Mouse (Mus musculus) ES-Bruce4 (cell line): ENCODE measurements around the gene Fastkd3. TPM values are rescaled to one million over a fixed set of nuclear protein-coding genes. Genes with fewer than 3 reads are reported as not detected.

Experiments
- H3K27ac ChIP-seq: 2 replicates; pipeline ENCODE4 v1.5.1; 2012; ENCODE audit warnings: low read length, inconsistent platforms; ENCODE audit not compliant: insufficient read depth
- H3K27me3 ChIP-seq: 2 replicates; pipeline ENCODE4 v1.6.1; 2012; ENCODE audit warnings: mild to moderate bottlenecking, low read length, inconsistent platforms; ENCODE audit not compliant: control insufficient read depth, poor library complexity, insufficient read depth, severe bottlenecking
- H3K36me3 ChIP-seq: 2 replicates; pipeline ENCODE4 v1.6.1; 2012; ENCODE audit warnings: inconsistent platforms, mild to moderate bottlenecking, low read length, moderate library complexity; ENCODE audit not compliant: control insufficient read depth, poor library complexity, insufficient read depth, severe bottlenecking
- H3K4me1 ChIP-seq: one replicate; pipeline ENCODE4 v1.8.1; 2011; ENCODE audit warnings: low read length; ENCODE audit not compliant: control insufficient read depth, insufficient read depth
- H3K4me3 ChIP-seq: 2 replicates; pipeline ENCODE4 v1.5.1; 2011; ENCODE audit warnings: low read depth, mild to moderate bottlenecking, low read length
- H3K9ac ChIP-seq: 2 replicates; pipeline ENCODE4 v1.6.1; 2012; ENCODE audit warnings: low read depth, mild to moderate bottlenecking, inconsistent platforms; ENCODE audit not compliant: poor library complexity, severe bottlenecking
- H3K9me3 ChIP-seq: replicated peaks from 2 replicates; pipeline ENCODE4 v1.6.1; 2012; ENCODE audit warnings: mild to moderate bottlenecking, low read length, inconsistent platforms; ENCODE audit not compliant: control insufficient read depth, poor library complexity, insufficient read depth, severe bottlenecking
- CTCF ChIP-seq: IDR thresholded peaks from one replicate; pipeline ENCODE4 v1.8.1; 2011; ENCODE audit warnings: low read depth, low read length
- EP300 ChIP-seq: IDR thresholded peaks from 2 replicates; pipeline ENCODE4 v1.6.1; 2011; ENCODE audit warnings: low read depth, low read length; ENCODE audit not compliant: insufficient read depth
- POLR2A ChIP-seq: IDR thresholded peaks from one replicate; pipeline ENCODE4 v1.8.1; 2011; ENCODE audit warnings: low read length; ENCODE audit not compliant: insufficient read depth
- polyA plus RNA-seq: library from polyadenylated mRNA; stranded (reverse); fragments of >200 nt; gene quantifications from 2 replicates; pipeline ENCODE4 v1.2.4, GENCODE M21; 2011; ENCODE audit warnings: low read depth; ENCODE audit not compliant: missing spikeins, insufficient read depth, insufficient read length

The Fastkd3 gene
- polyA plus RNA-seq, 1 experiment: 29.4 TPM

- H3K27ac ChIP-seq: no peak overlapping the region
These were observed 19.1 kb downstream of the Fastkd3 start for GRCm38 (mm10) chr13:68601184-68601583.

GRCm38 (mm10) chr13:68603085-68603484, 21.1 kb downstream of the Fastkd3 start:
- no peaks in the 10 kb centered on the region for H3K9me3 ChIP-seq
- no peak overlapping the region for H3K4me3 ChIP-seq
- no peak overlapping the region for H3K9ac ChIP-seq
- H3K4me1 ChIP-seq: no peaks in the 10 kb centered on the region
- TF ChIP-seq POLR2A (no peak), CTCF (no peak), EP300 (no peak)
- no peaks in the 10 kb centered on the region for H3K27me3 ChIP-seq
- no peaks in the 10 kb centered on the region for H3K36me3 ChIP-seq
- no peak overlapping the region for H3K27ac ChIP-seq

More at GRCm38 (mm10) chr13:68601184-68601583, 19.1 kb downstream of the Fastkd3 start:
- Histone ChIP-seq H3K9ac (no peak overlapping the region), H3K27me3 (no peaks in the 10 kb centered on the region), H3K4me3 (no peak overlapping the region), H3K4me1 (no peaks in the 10 kb centered on the region), H3K36me3 (no peaks in the 10 kb centered on the region), H3K9me3 (no peaks in the 10 kb centered on the region)
- TF ChIP-seq EP300 (no peak), CTCF (peak; percentile 38)

- H3K36me3 ChIP-seq: no peaks in the 10 kb centered on the region
- H3K27me3 ChIP-seq: no peaks in the 10 kb centered on the region
- TF ChIP-seq EP300 (no peak), CTCF (no peak)
- H3K9ac ChIP-seq: no peak overlapping the region
- H3K9me3 ChIP-seq: no peaks in the 10 kb centered on the region
- H3K4me3 ChIP-seq: 0 out of 2 replicates have a peak overlapping the region, but pooled peaks have one; percentile 26
- no peaks in the 10 kb centered on the region for H3K4me1 ChIP-seq
- no peak overlapping the region for H3K27ac ChIP-seq
These were observed 23.7 kb downstream of the Fastkd3 start for GRCm38 (mm10) chr13:68605689-68606126.

- Histone ChIP-seq H3K4me3 (no peak overlapping the region), H3K27me3 (no peaks in the 10 kb centered on the region), H3K4me1 (no peaks in the 10 kb centered on the region), H3K9ac (no peak overlapping the region), H3K27ac (no peak overlapping the region), H3K36me3 (no peaks in the 10 kb centered on the region), H3K9me3 (no peaks in the 10 kb centered on the region)
- TF ChIP-seq POLR2A: no peak
- no peak for TF ChIP-seq EP300
- no peak for TF ChIP-seq CTCF
These were observed 25.8 kb downstream of the Fastkd3 start for GRCm38 (mm10) chr13:68607652-68608405.

- TF ChIP-seq CTCF (no peak), EP300 (no peak), POLR2A (no peak)
- Histone ChIP-seq H3K36me3 (no peaks in the 10 kb centered on the region), H3K27me3 (no peaks in the 10 kb centered on the region), H3K9me3 (no peaks in the 10 kb centered on the region), H3K27ac (no peak overlapping the region), H3K9ac (no peak overlapping the region), H3K4me1 (no peaks in the 10 kb centered on the region), H3K4me3 (no peak overlapping the region)
These were observed 40.8 kb downstream of the Fastkd3 start for GRCm38 (mm10) chr13:68622792-68623191.

- no peak for TF ChIP-seq EP300
- TF ChIP-seq POLR2A: no peak
- no peak for TF ChIP-seq CTCF
- H3K9ac ChIP-seq: no peak overlapping the region
- no peaks in the 10 kb centered on the region for H3K4me1 ChIP-seq
- no peaks in the 10 kb centered on the region for H3K9me3 ChIP-seq
- H3K36me3 ChIP-seq: no peaks in the 10 kb centered on the region
- no peak overlapping the region for H3K4me3 ChIP-seq
- no peak overlapping the region for H3K27ac ChIP-seq
- H3K27me3 ChIP-seq: no peaks in the 10 kb centered on the region
These were observed 45.0 kb downstream of the Fastkd3 start for GRCm38 (mm10) chr13:68627041-68627440.

Other genes starting within 250 kb of the Fastkd3 start
- 28.3 and 35.3 TPM in 2 replicates for gene Mtrr, start 85 bp upstream of the Fastkd3 start, polyA plus RNA-seq
- gene 1700001L19Rik, start 15.2 kb downstream of the Fastkd3 start, polyA plus RNA-seq: not detected in 2 replicates